Mouse (Mus musculus) forebrain, embryonic 10.5 days (tissue): ENCODE results near the gene Ptpn5. TPM values are rescaled to one million over a fixed set of nuclear protein-coding genes. Genes with fewer than 3 reads are reported as not detected.

Source experiments
- DNase-seq: peaks from one replicate; pipeline ENCODE4 v3.0.0-alpha.2; 2017; ENCODE audit warnings: low spot score; ENCODE audit errors: extremely low spot score
- H3K27ac ChIP-seq: fragments of 300-500 bp; sonication (generic); 2 replicates; pipeline ENCODE4 v1.5.1; 2016; ENCODE audit warnings: mild to moderate bottlenecking
- H3K27me3 ChIP-seq: fragments of 300-500 bp; sonication (generic); 2 replicates; pipeline ENCODE4 v1.6.1; 2016; ENCODE audit warnings: mild to moderate bottlenecking; ENCODE audit not compliant: poor library complexity, severe bottlenecking
- H3K36me3 ChIP-seq: fragments of 300-500 bp; sonication (generic); replicated peaks from 2 replicates; pipeline ENCODE4 v1.6.1; 2016; ENCODE audit warnings: mild to moderate bottlenecking, moderate library complexity
- H3K4me1 ChIP-seq: fragments of 300-500 bp; sonication (generic); 2 replicates; pipeline ENCODE4 v1.6.1; 2016
- H3K4me3 ChIP-seq: fragments of 300-500 bp; sonication (generic); 2 replicates; pipeline ENCODE4 v1.5.1; 2016; ENCODE audit warnings: mild to moderate bottlenecking, moderate library complexity
- H3K9me3 ChIP-seq: fragments of 300-500 bp; sonication (generic); 2 replicates; pipeline ENCODE4 v1.6.1; 2016; ENCODE audit warnings: mild to moderate bottlenecking, moderate library complexity
- WGBS: fragments of 180-500 bp; shearing (Covaris S2); methylation state at CpG from one replicate; pipeline ENCODE4 v1.1.7; 2016; 5-methylcytosine and 5-hydroxymethylcytosine counted together
- polyA plus RNA-seq: library from polyadenylated mRNA; unstranded; fragments of >200 nt; fragmentation: Nextera tagmentation; extraction: Ambion mirVana; gene quantifications from 2 replicates; pipeline ENCODE4 v1.2.1, GENCODE M21; 2016

The Ptpn5 gene
- polyA plus RNA-seq, 1 experiment from 2014 or later: 4.1 TPM

DNA sequence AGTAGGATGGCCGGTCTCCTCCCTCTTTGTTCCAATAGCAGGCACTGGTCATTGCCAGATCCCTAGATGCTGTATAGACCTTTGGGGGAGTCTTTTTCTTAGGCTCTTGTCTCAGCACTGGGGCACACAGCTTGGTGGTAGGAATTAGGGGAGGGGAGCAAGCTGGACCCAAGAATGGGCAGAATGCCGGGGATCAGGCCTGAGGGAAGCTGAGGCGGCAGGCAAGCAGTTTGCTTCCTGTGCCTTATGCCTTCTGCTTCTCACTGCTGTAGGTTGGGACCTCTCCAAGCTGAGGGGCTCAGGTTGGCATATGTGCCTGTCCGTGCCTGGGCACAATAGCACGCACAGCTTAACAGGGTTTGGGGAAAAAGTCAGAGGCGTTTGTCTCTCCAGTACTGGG lies 57.3 kb downstream of the Ptpn5 start:
- WGBS: 80% methylated on average over 6 of the region's 6 CpGs
- peaks cover 14% of the 10 kb centered on the region for H3K4me1 ChIP-seq
- no peak overlapping the region for H3K27ac ChIP-seq
- no peak overlapping the region for H3K4me3 ChIP-seq
- no peaks in the 10 kb centered on the region for H3K27me3 ChIP-seq
- H3K9me3 ChIP-seq: no peaks in the 10 kb centered on the region
- H3K36me3 ChIP-seq: no peaks in the 10 kb centered on the region
- DNase-seq: no peak

DNA sequence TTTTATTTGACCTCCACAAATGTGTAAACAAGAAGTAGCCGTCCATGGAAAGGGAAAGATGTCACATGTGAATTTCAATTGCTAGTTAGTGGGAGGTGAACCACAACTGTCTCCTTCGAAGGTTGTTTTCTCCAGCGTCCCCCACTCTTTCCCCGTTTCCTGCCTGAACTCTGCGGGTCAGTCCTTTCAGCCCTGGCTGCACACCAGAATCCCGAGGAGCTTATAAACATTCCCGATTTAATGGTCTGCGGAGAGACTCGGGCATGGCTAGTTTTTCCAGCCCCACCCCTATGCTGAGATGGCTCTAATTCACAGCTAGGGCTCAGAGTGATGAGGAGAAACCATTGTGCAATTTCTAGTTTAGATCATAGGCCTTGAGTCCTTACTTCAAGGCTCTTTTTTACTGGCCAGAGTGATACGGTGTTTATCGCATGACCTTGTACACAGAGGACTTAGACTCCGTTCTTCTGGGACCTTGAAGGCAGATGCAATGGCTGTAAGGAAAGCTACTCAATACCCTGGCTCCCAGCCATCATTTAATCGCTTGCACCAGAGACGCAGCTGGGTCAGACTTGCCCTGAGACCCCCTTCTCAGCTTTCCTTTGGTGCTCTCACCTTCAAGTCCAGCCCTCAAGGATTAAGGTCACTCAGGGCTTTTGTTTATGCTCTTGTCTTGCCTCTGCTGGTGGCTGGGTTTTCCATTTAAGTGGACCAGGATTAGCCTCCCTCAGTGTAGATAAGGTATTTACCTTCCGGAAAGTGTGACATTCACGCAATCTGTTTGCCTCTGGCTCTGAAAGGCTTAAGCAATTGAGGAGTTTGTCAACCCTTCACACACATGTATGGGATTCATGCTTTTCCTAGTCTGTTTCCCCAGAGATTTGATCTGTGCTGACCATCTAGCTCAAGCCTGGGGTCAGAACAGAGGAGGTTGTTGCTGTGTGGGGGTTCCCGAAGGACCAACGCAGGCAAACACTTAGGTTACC lies 59.7 kb downstream of the Ptpn5 start:
- DNase-seq: no peak
- WGBS: 61% methylated on average over 18 of the region's 18 CpGs
- Histone ChIP-seq H3K27me3 (no peaks in the 10 kb centered on the region), H3K4me1 (peaks cover 14% of the 10 kb centered on the region), H3K27ac (no peak overlapping the region), H3K36me3 (no peaks in the 10 kb centered on the region), H3K4me3 (no peak overlapping the region), H3K9me3 (no peaks in the 10 kb centered on the region)

DNA sequence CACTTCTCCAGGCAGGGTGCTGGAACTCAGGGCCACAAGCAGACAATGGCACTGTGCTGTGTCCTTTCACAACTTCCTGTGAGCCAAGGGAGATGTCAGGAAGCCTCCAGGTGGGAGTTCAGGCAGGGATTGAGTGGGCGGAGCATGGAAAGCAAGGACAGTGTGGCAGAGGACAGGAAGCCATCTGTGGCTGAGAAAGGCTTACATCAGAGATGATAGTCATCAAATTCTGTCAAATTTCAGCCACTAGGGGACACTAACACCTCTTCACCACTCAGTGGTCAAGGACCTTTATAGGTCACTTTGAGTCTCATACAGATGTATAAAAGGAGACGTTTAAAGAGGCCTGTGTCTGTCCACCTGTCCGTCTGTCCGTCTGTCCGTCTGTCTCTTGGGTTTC lies 60.9 kb downstream of the Ptpn5 start:
- no peaks in the 10 kb centered on the region for H3K9me3 ChIP-seq
- H3K36me3 ChIP-seq: no peaks in the 10 kb centered on the region
- H3K27ac ChIP-seq: no peak overlapping the region
- peaks cover 14% of the 10 kb centered on the region for H3K4me1 ChIP-seq
- WGBS: 78% methylated on average over 5 of the region's 5 CpGs
- H3K27me3 ChIP-seq: no peaks in the 10 kb centered on the region
- DNase-seq: no peak
- H3K4me3 ChIP-seq: no peak overlapping the region

DNA sequence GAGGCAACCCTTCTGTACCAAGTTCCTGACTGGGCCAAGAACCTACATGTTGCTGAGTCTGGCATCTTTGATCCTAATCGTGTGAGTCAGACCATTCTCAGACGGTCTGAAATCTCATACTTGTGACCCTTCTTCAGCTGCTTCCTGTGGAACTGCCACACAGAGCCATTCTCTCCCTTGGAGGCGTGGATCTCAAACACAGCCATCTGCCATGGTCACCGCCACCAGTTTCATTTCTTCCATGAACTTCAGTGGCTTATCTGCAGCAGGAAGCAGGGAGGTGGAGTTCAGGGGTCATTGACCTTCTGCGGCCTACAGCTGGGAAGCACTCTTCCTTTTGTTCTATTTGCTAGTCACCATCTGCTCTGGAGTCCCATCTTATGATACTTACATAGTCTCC lies 65.6 kb downstream of the Ptpn5 start:
- 72% methylated on average over 5 of the region's 5 CpGs for WGBS
- no peak for DNase-seq

DNA sequence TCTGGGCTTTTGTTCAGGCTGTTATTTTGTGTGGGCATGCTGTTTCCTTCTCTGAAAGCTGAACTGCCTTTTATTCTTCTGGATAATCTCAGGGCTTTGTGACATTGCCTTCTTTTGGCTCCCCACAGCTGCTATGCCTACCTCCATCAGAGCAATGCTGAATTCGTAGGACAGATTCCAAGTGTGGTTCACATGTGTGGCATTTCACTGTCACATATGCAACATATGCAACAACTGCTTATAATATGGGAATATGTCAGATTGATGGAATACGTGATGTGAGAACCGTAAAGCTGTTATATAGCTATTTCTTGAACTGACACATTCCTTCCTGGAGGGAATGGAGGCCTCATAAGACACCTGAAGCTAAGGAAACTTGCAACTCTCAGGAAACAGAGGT lies 66.5 kb downstream of the Ptpn5 start:
- Histone ChIP-seq H3K27ac (no peak overlapping the region), H3K4me1 (no peaks in the 10 kb centered on the region), H3K9me3 (no peaks in the 10 kb centered on the region), H3K27me3 (no peaks in the 10 kb centered on the region), H3K36me3 (no peaks in the 10 kb centered on the region), H3K4me3 (no peak overlapping the region)
- WGBS: 83% methylated on average over 3 of the region's 3 CpGs
- no peak for DNase-seq

More for the DNA sequence above, 65.6 kb downstream of the Ptpn5 start:
- Histone ChIP-seq H3K36me3 (no peaks in the 10 kb centered on the region), H3K27ac (no peak overlapping the region), H3K4me1 (no peaks in the 10 kb centered on the region), H3K9me3 (no peaks in the 10 kb centered on the region), H3K27me3 (no peaks in the 10 kb centered on the region), H3K4me3 (no peak overlapping the region)

DNA sequence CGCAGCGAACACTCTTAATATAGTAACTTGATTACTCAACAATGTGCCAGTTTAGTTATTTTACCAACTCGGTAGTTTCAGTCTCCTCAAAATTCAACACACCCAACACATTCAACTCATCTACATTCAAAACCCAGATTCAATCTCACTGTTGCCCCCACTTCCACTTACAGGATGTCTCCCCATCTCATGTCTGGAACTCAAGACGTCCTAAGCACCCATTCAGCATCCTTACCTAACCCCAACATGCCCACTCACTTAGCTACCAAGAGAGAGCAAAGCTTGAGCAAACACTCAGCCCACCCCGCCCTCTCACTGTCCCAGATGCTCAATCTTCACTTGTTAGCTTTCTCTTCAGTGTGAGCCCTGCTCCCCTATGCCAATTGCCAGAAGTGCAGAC lies 71.9 kb downstream of the Ptpn5 start:
- 86% methylated on average over 5 of the region's 5 CpGs for WGBS

DNA sequence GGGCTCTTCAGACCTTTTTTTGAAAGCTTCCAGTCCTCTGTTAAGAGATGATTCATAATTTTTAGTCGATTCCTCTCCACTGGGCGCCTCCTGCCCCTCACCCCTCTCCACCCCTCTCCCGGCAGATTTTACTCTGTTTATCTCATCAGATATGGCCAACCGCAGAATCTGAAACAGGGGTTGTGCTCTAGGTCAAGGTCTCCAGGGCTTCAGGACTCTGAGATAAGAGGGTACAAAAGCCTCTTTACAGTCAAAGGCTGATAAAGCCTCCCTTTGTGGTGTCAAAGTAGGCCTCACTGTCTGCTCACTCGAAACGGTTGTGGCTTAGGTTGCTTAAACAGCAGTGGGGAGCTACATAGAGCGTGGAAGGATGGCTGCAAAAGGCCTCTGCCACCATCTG lies 74.1 kb downstream of the Ptpn5 start:
- Histone ChIP-seq H3K4me1 (no peaks in the 10 kb centered on the region), H3K27ac (no peak overlapping the region), H3K4me3 (no peak overlapping the region), H3K36me3 (no peaks in the 10 kb centered on the region), H3K27me3 (no peaks in the 10 kb centered on the region), H3K9me3 (no peaks in the 10 kb centered on the region)
- 87% methylated on average over 7 of the region's 7 CpGs for WGBS
- no peak for DNase-seq

More for the DNA sequence above, 71.9 kb downstream of the Ptpn5 start:
- Histone ChIP-seq H3K4me1 (no peaks in the 10 kb centered on the region), H3K27ac (no peak overlapping the region), H3K36me3 (no peaks in the 10 kb centered on the region), H3K4me3 (no peak overlapping the region), H3K9me3 (no peaks in the 10 kb centered on the region), H3K27me3 (no peaks in the 10 kb centered on the region)
- DNase-seq: no peak

DNA sequence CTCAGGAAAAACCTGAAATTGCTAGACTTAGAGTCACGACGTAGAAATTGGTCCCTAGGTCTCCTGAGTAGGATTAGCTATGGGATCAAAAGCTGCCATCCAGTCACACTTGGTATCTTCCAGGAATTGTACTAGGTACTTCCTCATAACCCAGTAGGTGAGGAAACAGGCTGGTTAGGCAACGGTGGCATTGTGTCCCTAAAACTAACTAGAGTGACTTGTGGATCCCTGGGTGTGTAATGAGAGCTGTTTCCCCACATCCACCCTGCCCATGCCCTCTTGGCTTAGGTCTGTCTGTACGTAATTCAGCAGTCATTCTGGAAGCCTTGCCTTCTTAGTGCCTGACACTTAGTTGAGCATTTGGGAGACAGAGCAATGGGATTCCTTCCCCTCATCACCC lies 77.2 kb downstream of the Ptpn5 start:
- WGBS: 90% methylated on average over 4 of the region's 4 CpGs
- DNase-seq: no peak
- peaks cover 10% of the 10 kb centered on the region for H3K36me3 ChIP-seq
- no peaks in the 10 kb centered on the region for H3K9me3 ChIP-seq
- H3K4me1 ChIP-seq: peaks cover 13% of the 10 kb centered on the region
- no peaks in the 10 kb centered on the region for H3K27me3 ChIP-seq
- H3K27ac ChIP-seq: no peak overlapping the region
- H3K4me3 ChIP-seq: no peak overlapping the region

DNA sequence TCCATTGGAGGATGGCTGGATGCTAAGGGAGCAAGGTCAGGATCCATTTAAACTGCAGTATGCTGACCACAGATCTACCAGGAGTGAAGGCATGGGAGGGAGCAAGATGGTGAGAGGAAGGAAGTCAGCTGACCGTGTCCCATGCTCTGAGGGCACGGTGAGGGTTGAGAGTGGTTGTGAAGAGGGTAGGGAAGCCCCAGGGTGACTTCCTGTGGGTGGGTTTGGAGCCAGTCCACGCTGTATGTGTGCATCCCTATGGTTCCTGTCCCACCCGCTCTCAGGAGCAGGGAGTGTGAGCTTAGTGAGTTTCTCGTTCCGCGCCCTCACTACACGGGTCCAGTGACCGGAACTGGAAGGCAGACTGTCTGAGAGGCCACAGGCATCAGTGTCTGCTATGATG lies 77.7 kb downstream of the Ptpn5 start:
- Histone ChIP-seq H3K36me3 (peaks cover 10% of the 10 kb centered on the region), H3K9me3 (no peaks in the 10 kb centered on the region), H3K4me3 (no peak overlapping the region), H3K4me1 (peaks cover 18% of the 10 kb centered on the region), H3K27ac (no peak overlapping the region), H3K27me3 (no peaks in the 10 kb centered on the region)
- 84% methylated on average over 9 of the region's 9 CpGs for WGBS
- no peak for DNase-seq

DNA sequence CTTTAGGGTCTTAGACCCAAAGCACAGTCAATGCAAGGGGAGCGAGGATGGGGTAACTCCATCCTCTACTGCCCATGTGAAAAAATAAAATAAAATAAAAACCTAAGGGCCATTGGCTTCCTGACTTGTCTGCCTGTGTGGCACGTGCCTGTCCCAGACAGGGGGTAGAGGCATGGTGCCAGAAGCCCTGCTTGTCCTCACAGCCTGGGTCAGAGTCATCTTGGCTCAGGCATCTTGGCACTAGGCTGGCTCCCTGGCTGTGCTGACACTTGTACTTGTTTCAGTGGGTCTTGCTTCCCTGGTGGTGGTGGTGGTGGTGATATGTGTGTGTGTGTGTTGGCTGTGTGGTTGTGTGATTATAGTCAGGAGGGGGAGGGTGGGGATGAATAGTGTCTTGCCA lies 78.8 kb downstream of the Ptpn5 start:
- no peak for DNase-seq
- H3K4me3 ChIP-seq: no peak overlapping the region
- H3K27ac ChIP-seq: no peak overlapping the region
- H3K9me3 ChIP-seq: no peaks in the 10 kb centered on the region
- peaks cover 10% of the 10 kb centered on the region for H3K36me3 ChIP-seq
- WGBS: 87% methylated on average over 2 of the region's 2 CpGs
- peaks cover 24% of the 10 kb centered on the region for H3K4me1 ChIP-seq
- H3K27me3 ChIP-seq: peaks cover 3% of the 10 kb centered on the region

DNA sequence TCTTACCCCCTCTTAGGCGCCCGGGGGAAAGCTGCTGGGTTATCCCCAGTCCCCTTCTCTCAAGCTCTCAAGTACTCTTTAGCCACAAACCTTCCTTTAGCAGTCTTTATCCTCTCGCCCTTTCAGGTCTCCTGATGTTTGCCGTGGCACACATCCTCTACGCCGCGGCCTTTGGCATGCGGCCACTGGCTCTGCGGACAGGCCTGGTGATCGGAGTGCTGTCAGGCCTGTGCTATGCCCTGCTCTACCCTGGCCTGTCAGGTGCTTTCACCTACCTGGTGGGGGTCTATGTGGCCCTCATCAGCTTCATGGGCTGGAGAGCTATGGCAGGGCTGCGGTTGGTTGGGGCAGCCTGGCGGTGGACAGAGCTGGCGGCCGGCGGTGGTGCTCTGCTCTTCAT lies 80.2 kb downstream of the Ptpn5 start:
- Histone ChIP-seq H3K27ac (no peak overlapping the region), H3K4me1 (peaks cover 24% of the 10 kb centered on the region), H3K4me3 (no peak overlapping the region), H3K36me3 (peaks cover 10% of the 10 kb centered on the region), H3K9me3 (no peaks in the 10 kb centered on the region), H3K27me3 (peaks cover 11% of the 10 kb centered on the region)
- DNase-seq: no peak
- 95% methylated on average over 15 of the region's 15 CpGs for WGBS

DNA sequence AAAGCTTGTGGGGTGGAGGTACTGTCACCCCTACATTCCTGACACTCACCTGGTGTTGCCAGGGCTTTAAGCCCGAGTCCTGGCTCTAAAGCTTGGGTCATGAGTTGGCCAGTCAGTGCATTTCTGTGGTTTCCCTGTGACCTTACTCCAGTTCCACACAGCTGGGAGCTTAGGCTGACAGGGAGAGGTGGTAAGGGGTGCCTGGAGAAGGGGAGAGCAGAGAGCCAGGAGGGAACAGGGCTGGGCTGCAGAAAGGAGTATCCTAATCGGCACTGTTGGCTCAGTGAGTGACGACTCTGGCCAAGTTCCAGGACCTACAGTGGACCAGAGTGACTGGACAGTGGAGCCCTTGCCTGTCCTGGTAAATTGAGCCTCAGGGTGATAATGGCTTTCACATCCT lies 81.2 kb downstream of the Ptpn5 start:
- no peak overlapping the region for H3K27ac ChIP-seq
- H3K9me3 ChIP-seq: no peaks in the 10 kb centered on the region
- H3K4me3 ChIP-seq: 0 out of 2 replicates have a peak overlapping the region, but pooled peaks have one; percentile 91
- peaks cover 10% of the 10 kb centered on the region for H3K36me3 ChIP-seq
- 49% methylated on average over 3 of the region's 3 CpGs for WGBS
- peaks cover 11% of the 10 kb centered on the region for H3K27me3 ChIP-seq
- no peak for DNase-seq
- H3K4me1 ChIP-seq: peaks cover 24% of the 10 kb centered on the region

DNA sequence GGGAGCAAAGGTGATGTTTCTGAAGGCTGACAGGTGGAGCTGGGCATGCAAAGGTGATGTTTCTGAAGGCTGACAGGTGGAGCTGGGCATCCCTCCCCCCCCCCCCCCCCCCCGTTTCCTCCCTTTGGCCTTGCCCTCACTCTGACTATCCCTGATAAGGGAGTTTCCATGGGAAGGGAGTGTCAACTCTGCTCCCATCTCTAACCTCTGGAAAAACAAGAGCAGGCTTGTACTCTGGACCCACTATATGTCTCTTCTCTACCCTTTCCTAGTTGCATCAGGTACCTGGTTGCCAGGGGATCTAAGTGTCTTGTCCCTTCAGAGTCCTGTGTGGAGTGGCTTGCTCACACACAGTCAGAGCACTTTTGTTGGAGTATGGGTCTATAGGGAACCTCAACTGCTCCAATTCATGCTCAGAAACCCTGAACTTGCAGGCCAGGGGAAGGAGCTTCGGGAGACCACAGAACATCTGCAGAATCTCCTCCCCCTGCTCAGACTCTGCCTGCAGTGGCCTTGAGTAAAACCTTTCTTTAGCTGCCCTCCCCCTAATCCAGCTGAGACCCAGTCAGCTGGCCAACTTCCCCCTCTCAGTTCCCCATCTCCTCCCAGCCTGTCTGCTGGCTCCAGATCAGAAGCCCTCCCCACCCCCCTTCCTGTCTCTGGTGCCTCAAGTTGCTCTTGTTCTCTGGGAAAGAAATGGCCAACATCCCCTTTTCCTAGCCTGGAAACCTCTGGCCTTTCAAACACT lies 81.9 kb downstream of the Ptpn5 start:
- no peaks in the 10 kb centered on the region for H3K9me3 ChIP-seq
- H3K4me3 ChIP-seq: peak overlapping the region; percentile 91
- H3K36me3 ChIP-seq: peaks cover 10% of the 10 kb centered on the region
- peaks cover 24% of the 10 kb centered on the region for H3K4me1 ChIP-seq
- H3K27ac ChIP-seq: no peak overlapping the region; the same call in 1 of the 2 replicates
- H3K27me3 ChIP-seq: peaks cover 11% of the 10 kb centered on the region
- no peak for DNase-seq
- 21% methylated on average over 1 of the region's 2 CpGs for whole genome bisulfite sequencing
